Mouse (Mus musculus) left cerebral cortex, postnatal 14 days (tissue): Measurements from ENCODE around the gene Mlip. TPM values are rescaled to one million over a fixed set of nuclear protein-coding genes. Genes with fewer than 3 reads are reported as not detected.
"Not testable (repeated sequence)": the region's sequence is repeated elsewhere in the genome, so short reads cannot be mapped to it uniquely, and the experiment has no call there.

Experiments used
- DNase-seq, 2 experiments: peaks; one replicate each; pipeline ENCODE4 v3.0.0; 2021 to 2022; ENCODE audit warnings: low spot score in 2 of 2, mixed read lengths in 1 of 2
- intact Hi-C: fragments of 180-260 bp; cut with DNase I; formaldehyde crosslinking; loops from one replicate; pipeline ENCODE4 v1.15.1; 2025
- long read RNA-seq, 2 experiments: library from polyadenylated mRNA; stranded (forward); transcript quantifications; one replicate each; pipeline ENCODE4 v2.0.0; 2021
- total RNA-seq, 2 experiments: library from RNA; stranded (reverse); gene quantifications; 2 replicates each; pipeline ENCODE4 v1.2.3; 2021

The Mlip gene
- 10 to 100 TPM; 81.2 to 93.9 TPM for total RNA-seq
- long read RNA-seq, experiment 1, partial matches to known transcripts, result 7 of 50 reads
- long read RNA-seq, experiment 1, other reads (novel, unspliced or antisense), result 43 of 50 reads
- long read RNA-seq, experiment 2, partial matches to known transcripts, result 4 of 50 reads
- long read RNA-seq, experiment 2, other reads (novel, unspliced or antisense), result 46 of 50 reads

GRCm38 (mm10) chr9:77352432-77353175, at the start of gene Mlip:
Mlip (minus strand) TSS chr9:77352969.
- no peak for DNase-seq
- intact Hi-C loops, result no loop called here

- no peak for DNase-seq
- intact Hi-C loops, result loop anchor here (10.0 kb wide), 2 partner anchors 205 to 385 kb away; no protein-coding TSS in a partner anchor
Observed at GRCm38 (mm10) chr9:77399801-77400200, 47.0 kb upstream of the Mlip start.

DNA sequence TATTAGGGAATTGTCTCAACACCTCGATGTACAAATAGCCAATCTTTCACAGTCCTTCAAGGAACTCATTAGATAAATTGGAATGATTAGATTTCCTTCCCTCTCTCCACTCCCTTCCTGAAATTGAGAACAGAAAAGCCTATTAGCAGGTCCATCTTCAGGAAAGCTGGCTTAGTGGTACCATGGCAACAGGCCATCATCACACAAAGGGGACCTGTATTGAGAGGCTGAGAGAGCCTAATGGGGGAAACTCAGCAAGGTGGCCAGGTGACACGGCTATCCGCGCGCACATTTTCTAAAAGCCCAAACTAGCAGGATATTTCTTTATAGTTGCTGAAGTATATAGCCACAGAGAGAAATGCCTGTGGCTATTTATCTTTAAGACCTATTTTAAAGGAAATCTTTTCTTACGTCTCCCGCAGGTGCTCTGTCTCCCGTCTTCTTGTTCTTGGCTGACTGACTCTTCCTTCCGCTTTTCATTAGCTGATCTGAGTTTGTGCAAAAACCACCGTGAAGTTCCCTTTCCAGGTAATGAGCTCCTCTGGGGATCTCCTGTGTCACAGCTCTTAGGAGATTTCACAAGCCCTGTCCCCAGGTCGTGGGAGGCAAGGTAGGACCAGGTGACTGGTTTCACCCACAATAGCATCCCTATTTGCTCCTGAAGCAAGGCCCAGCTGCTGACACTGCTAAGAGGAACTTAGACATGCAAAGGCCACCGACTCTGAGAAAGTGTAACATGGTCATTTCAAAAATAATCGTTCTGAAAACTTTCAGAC, 46.3 kb upstream of the Mlip start:
- DNase-seq, result no peak
- intact Hi-C loops, result no loop called here

GRCm38 (mm10) chr9:77397027-77397426, 44.3 kb upstream of the Mlip start:
- intact Hi-C loops, result no loop called here

DNA sequence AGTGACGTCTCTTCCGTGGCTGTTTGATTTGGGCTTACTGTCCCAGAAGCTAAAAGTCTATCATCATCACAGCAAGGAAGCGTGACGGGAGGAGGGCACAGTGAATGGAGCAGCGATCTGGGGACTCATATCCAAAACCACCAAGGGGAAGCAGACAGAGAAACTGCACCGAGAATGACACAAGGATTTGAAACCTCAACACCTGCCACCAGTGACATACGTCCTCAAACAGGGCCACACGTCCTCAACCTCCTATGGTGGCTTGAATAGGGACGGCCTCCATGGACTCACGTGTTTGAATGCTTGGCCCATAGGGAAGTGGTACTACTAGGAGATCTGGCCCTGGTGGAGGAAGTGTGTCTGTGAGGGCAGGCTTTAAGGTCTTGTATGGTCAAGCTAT, 38.5 kb upstream of the Mlip start:
- intact Hi-C loops, result no loop called here
- DNase-seq, result no peak

More at GRCm38 (mm10) chr9:77397027-77397426, 44.3 kb upstream of the Mlip start:
- no peak for DNase-seq

GRCm38 (mm10) chr9:77388956-77389355, 36.2 kb upstream of the Mlip start:
- DNase-seq, result no peak
- intact Hi-C loops, result loop anchor here (10.0 kb wide), 1 partner anchor 1624 kb away; no protein-coding TSS in a partner anchor

DNA sequence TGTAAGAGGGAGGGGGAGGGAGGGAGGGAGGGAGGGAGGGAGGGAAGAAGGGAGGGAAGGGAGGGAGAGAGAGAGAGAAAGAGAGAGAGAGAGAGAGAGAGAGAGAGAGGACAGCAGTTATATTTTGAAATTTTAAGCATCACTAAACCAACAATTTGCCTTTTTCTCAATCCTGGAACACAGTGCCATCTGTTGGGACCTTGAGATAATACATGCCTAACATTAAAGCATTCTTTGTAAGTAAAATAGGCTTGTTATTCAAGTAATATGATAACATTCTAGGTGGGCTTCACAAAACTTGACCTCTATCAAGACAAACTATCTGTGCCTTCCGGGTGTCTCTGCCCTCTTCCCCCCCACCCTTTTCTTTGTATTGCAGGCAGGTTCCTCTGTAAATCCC, 34.0 kb upstream of the Mlip start:
- peak; percentile 34 to 45 for DNase-seq
- intact Hi-C loops, result loop anchor here (10.0 kb wide), 1 partner anchor 1622 kb away; no protein-coding TSS in a partner anchor

GRCm38 (mm10) chr9:77385611-77386010, 32.8 kb upstream of the Mlip start:
- intact Hi-C loops, result loop anchor here (10.0 kb wide), 1 partner anchor 1621 kb away; no protein-coding TSS in a partner anchor

GRCm38 (mm10) chr9:77384651-77385050, 31.9 kb upstream of the Mlip start:
- intact Hi-C loops, result loop anchor here (5.0 to 10.0 kb wide), 2 partner anchors 1112 to 1620 kb away; no protein-coding TSS in a partner anchor
- no peak for DNase-seq

More at GRCm38 (mm10) chr9:77385611-77386010, 32.8 kb upstream of the Mlip start:
- DNase-seq, result no peak

DNA sequence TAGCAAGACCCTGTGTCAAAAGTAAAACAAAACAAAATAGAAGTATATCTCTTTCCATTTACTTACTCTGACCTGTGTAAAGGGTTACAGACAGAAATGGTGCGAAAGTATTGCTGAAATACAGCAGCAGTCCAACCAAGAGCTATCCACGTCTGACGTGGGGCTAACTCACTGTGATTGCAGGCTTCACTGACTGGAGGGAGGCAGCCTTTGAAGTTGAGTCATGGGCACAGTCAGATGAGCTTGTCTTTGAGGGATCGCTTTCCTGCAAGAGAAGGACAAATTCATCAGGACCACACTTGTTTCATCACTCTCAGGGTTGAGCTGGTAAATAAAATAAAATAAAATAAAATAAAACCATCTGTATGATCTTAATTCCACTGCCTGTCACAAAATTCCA, 31.2 kb upstream of the Mlip start:
- DNase-seq, result no peak
- intact Hi-C loops, result loop anchor here (5.0 to 10.0 kb wide), 2 partner anchors 1112 to 1619 kb away; no protein-coding TSS in a partner anchor

DNA sequence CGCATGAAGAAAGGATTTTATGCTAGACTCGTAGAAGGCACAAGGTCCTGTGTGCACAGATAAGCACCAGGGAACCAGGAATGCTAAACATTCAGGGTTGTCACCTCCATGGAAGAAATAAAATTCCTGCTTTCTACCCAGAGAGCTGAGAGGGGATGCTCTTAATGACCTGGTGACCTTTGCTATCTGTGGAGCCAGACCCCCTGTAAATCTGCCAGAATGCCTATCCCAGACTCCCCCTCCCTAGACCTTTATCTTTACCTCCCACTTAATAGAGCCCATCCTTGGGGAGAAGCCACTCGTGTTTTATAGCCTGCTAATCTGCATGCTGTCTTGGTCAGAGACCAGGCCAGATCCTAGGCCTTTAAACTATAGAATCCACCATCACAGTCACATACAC, 29.7 kb upstream of the Mlip start:
- no peak for DNase-seq
- intact Hi-C loops, result loop anchor here (5.0 to 10.0 kb wide), 2 partner anchors 1110 to 1618 kb away; no protein-coding TSS in a partner anchor

DNA sequence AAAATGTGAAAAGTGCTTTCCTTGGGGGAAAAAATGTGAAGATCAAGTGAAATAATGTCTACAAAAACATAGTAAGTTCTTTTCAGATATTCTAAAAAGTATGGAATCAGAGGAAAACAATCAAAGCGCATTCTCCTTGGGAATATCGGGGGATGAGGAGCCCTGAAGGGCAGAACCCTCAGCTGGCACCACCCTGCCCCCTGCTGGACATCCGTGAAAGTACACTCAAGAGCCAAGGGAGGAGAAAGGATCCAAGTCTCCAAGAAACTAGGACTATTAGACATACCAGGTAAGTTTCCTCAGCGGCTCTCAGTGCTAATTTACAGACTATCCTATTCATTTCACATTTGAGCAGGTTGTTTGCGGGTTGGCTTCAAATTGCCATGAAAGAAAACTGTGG, 28.8 kb upstream of the Mlip start:
- DNase-seq, result peak; percentile 39 to 84
- intact Hi-C loops, result loop anchor here (2.0 to 10.0 kb wide), 3 partner anchors 391 to 1617 kb away; no protein-coding TSS in a partner anchor

- peak; percentile 61 to 85 for DNase-seq
- intact Hi-C loops, result loop anchor here (2.0 to 10.0 kb wide), 3 partner anchors 389 to 1615 kb away; no protein-coding TSS in a partner anchor
Observed at GRCm38 (mm10) chr9:77379625-77380024, 26.9 kb upstream of the Mlip start.

DNA sequence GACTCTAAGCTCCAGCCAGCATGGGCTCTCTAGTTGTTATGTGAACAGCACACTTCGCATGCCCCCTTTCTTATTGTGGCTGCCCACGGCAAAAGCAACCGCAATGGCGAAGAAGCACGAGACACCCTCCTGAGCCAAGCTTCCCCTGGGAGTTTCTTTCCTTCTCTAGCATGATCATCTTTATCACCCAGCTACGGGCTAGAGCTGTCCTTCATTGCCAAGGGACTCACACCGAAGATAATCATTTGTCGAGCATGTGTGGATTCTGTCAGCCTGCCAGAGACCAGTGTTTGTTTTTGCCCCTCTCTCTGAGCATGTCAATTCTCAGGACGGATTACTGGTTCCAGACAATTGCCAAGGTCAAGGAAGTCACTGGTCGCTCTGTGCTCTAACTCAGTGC, 24.9 kb upstream of the Mlip start:
- intact Hi-C loops, result no loop called here
- no peak for DNase-seq

DNA sequence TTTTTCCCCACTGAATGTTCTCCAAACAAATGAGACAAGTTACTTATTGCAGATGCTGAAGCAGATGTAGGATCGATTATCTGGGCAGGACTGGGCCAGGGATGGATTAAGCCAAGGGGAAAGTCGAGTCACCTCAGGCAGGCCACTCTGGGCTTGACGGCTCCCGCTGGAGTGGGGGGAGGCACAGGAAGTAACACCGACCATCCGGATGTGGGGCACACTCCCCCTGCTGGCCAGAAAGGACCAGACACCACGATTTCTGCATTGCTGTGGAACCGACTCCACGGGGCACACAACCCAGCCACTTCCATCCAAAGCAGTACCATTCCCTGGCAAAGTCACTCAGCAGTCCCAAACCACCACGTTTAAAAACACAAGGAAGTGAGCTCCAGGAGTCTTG, 24.3 kb upstream of the Mlip start:
- peak; percentile 49 to 57 for DNase-seq
- intact Hi-C loops, result no loop called here

DNA sequence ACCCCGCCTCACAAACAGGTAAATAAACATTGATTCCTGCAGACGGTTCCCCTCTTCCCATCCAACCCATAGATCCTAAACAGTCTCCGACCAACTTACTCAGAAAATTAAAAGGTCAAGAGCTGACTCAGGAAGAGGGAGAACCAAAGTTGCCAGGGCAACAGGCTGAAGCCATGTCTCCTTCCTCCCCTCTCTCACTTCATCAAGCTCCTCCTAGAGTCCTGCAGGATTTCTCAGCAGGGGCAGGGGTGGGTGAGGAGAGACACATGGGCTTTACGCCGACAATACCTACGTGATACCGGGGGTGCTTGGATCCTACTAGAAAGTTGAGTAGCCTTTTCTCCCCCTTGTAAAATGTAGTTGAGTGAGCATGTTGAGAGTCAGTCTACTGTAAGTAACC, 23.8 kb upstream of the Mlip start:
- no peak for DNase-seq
- intact Hi-C loops, result no loop called here

GRCm38 (mm10) chr9:77370706-77371105, 17.9 kb upstream of the Mlip start:
- intact Hi-C loops, result no loop called here
- DNase-seq, result no peak

DNA sequence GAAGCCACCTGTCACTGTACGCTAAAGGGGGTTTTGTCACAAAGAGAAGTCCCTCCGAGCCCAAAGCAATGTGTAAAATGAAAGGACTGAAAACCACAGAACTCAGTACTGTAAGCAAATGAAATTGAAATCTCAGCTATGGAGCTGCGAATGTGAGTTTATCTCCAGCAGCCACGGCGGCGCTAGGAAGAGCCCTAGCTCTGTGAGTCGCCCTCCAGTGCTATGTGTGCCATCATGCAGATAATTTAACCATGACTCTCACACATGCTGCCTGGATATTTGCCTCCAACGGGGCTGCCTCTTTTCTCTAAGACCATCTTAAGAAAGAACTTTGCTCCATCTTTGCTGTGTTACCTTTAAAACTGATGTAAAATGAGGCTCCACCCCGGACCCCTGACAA, 16.5 kb upstream of the Mlip start:
- intact Hi-C loops, result no loop called here
- DNase-seq, result peak in 1 of 2 experiments; percentile 18

- DNase-seq, intact Hi-C loops: not testable (repeated sequence)
Observed at GRCm38 (mm10) chr9:77364681-77365080, 11.9 kb upstream of the Mlip start.

DNA sequence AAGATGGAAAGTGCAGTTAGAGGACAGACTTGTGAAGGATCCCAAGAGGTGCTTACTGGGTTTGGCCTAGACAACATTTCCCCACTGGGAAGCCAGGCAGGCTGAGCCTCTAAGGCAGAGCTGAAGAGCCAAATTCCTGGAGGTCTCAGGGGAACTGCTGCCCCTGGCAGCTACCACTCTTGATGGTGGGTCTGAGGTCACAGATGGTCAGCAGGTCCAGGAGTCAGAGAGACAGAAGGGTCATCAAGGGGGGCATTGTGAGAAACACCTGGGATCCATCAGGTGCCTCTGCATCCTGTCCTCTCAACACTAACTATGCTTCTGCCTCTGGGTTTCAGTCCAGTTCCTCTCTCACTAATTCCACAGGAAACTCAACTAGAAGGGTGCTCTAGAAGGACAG, 10.1 kb upstream of the Mlip start:
- intact Hi-C loops, result no loop called here
- no peak for DNase-seq
